Mouse (Mus musculus) embryonic fibroblast, embryonic 13.5 days (primary cell): ENCODE measurements at regions not wholly inside any gene's neighbourhood (a gene's known extent, or its start where the extent isn't known, plus 50 kb on each side); places are given as distances from the start of the nearest gene placed in this dataset.
A peak's percentile ranks its signal among the peaks of the same experiment; 100 is the strongest.

Experiments used
- H3K27ac ChIP-seq: 2 replicates; pipeline ENCODE4 v1.5.1; 2012; ENCODE audit warnings: low read length, control low read depth, inconsistent platforms; ENCODE audit not compliant: insufficient read depth
- H3K4me1 ChIP-seq: 2 replicates; pipeline ENCODE4 v1.6.1; 2011; ENCODE audit warnings: low read length; ENCODE audit not compliant: control insufficient read depth, insufficient read depth
- H3K4me3 ChIP-seq: 2 replicates; pipeline ENCODE4 v1.5.1; 2011; ENCODE audit warnings: mild to moderate bottlenecking, control low read depth, low read length; ENCODE audit not compliant: insufficient read depth
- CTCF ChIP-seq: IDR thresholded peaks from 2 replicates; pipeline ENCODE4 v1.5.1; 2011; ENCODE audit warnings: mild to moderate bottlenecking, control low read depth, low read length, moderate library complexity, borderline replicate concordance; ENCODE audit not compliant: insufficient read depth
- POLR2A ChIP-seq: IDR thresholded peaks from 2 replicates; pipeline ENCODE4 v1.6.1; 2011; ENCODE audit warnings: low read depth, mild to moderate bottlenecking, control low read depth, low read length, moderate library complexity

DNA sequence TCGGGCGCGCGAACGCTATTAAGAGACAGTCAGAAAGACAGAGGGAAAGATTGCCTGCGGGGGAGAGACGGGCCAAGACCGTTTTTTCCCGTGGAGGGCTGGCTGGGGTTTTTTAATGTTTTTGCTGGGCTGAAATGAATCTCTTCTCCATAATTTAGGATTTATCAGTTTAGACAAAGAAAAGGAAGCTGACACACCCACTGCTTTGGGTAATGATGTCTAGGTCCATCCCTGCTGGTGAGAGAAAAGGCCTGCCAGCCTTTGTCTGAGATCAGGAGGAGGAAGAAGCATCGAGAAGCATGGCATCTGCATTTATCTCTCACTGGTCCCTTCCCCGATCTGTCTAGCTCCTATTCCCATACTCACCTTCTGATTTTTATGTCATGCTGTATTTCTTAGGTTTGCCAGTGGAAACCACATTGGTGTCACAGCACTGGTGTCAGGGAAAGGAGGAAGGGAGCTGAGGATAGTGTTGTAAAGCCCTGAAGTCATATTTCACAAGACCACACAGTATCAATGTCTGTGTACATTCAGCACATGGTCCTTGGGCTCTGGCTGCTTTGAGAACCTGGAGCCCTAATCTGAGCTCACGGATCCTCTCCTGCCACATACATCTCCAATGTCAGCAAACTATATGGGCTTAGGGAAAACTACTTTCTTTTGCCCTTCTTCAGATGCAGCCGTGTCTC lies 138.3 kb downstream of the Zfp619 start:
- H3K27ac ChIP-seq = no peak overlapping the region
- no peak for TF ChIP-seq CTCF
- no peak for TF ChIP-seq POLR2A
- no peaks in the 10 kb centered on the region; the same call in 1 of the 2 replicates for H3K4me1 ChIP-seq
- H3K4me3 ChIP-seq = peak overlapping the region; percentile 38

DNA sequence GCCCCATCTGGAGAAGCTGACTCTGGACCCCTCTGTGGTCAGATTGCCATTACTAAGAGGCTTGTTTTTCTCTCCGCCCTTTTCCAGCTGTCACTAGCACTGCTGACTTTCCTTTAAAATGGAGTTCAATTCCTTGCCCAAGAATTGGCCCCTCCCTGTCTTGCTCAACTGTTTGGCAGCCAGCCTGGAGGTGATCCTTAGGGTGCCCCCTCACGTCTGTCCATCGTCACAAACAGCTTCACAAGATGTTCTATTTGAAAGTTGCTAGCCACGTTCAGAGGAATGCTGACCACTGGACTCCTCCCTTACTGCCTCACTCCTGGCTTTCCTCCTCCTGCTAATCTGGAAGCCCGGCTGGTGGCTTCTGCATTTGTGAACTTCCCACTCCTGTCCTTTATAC lies 142.0 kb downstream of the Zfp619 start:
- TF ChIP-seq CTCF (no peak), POLR2A (no peak)
- H3K4me3 ChIP-seq = no peak overlapping the region
- no peaks in the 10 kb centered on the region; the same call in 1 of the 2 replicates for H3K4me1 ChIP-seq
- H3K27ac ChIP-seq = no peak overlapping the region

DNA sequence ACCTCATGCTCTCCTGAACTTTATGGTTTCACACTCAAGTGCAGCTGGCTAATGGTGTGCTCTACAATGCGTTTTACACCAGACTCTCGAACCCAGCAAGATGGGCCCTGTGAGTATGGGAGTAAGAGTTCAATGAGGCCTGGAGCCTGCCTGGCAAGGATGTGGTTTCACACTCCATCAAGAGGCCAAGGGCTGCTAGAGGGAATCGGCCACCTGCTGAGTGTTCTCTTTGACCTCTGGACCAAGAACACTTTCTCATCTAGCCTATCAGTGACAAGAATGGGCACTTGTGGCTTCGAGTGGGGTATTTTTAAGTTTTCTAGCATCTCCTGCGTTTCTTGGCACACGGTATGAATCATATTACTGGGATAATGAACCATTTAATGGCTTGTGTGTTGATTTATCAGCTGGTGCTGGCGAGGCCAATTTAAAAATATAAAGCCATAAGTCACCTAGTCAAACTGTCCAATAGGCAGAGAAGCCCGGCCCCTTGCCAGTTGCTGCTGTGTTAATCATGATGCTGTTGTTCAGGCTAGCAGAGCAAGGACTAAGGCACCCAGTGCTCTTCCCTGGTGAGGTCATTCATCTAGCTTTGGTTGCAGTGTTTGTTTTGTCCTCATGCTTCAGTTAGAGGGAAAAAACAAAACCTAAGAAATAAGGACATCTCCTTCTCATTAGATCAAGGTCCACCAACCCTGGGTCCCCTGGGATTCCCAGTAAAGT lies 157.7 kb downstream of the Zfp619 start:
- TF ChIP-seq CTCF (no peak), POLR2A (no peak)
- Histone ChIP-seq H3K4me3 (no peak overlapping the region), H3K4me1 (no peaks in the 10 kb centered on the region), H3K27ac (no peak overlapping the region)

DNA sequence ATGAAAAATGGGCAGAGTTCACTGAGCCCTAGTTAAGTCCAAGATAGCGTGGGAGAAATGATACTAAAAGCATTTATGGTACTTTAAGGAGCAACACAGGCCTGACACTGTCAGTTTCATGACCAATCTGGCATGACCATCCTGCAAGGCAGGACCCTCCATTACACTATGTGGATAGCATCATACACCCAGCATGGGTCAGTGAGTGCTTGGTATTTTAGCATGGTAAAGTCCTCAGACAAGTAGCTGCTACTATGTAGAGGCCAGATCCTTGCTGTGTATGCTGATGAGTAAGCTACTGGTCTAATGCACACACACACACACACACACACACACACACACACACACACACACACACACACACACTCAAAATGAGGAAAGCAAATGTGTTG lies 158.3 kb downstream of the Zfp619 start:
- Histone ChIP-seq H3K4me1 (no peaks in the 10 kb centered on the region), H3K4me3 (no peak overlapping the region), H3K27ac (no peak overlapping the region)
- TF ChIP-seq CTCF = no peak

DNA sequence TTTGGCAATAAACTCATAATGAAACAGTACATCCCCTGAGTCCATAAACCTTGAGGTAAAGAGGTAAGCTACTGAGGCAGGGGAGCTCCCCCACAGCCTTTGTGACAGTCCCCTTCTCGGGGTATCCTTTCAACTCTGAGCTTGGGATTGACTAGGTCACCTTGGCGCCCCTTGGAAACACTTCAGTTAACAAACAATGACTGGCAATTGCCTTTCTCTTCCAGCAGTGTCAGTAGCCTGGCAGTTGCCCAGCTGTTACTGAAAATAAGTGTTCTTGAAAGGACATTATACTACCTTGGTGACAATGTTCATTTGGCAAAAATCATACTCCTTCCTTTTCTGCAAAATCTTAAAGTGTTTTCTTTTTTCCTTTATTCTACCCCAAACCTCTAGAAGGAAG lies 162.8 kb downstream of the Zfp619 start:
- Histone ChIP-seq H3K27ac (no peak overlapping the region), H3K4me3 (no peak overlapping the region), H3K4me1 (no peaks in the 10 kb centered on the region)
- TF ChIP-seq POLR2A = no peak
- TF ChIP-seq CTCF = no peak

DNA sequence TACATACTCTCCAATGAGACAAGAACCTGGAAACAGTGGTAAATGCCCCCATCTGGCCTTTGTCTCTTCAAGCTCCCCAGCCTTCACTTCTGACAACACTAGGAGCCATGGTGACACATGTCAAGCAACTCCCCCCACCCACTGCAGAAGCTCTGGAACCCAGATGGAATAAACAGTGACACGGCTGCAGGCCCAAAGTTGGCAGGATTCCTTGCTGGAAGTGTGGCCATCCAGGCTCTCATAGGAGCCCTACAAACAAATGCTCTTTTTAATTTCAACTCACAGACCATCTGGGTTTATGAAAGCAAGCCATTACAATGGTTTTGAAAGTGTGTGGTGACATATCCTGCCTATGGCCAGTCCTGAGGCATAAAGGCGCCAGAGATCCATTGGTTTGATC lies 179.0 kb downstream of the Zfp619 start:
- TF ChIP-seq POLR2A (no peak), CTCF (no peak)
- no peak overlapping the region for H3K4me3 ChIP-seq
- no peak overlapping the region for H3K27ac ChIP-seq
- H3K4me1 ChIP-seq = no peaks in the 10 kb centered on the region

DNA sequence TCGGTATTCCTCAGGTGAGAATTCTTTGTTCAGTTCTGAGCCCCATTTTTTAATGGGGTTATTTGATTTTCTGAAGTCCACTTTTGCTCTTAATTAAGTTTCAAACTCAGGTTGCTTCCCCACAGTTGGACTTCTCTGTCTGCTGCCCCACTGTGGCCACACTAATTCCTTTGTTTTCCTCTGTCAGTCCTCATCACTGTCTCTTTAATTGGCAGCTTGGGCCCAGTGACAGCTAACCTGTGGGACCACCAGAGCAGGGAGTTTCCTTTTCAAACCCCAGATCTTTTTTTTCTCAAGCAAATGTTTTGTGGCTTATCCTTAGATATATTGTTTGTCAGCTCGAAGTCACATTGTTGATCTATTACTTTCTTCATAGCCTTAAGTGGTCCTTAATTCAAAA lies 183.9 kb downstream of the Zfp619 start:
- Histone ChIP-seq H3K4me1 (no peaks in the 10 kb centered on the region), H3K27ac (no peak overlapping the region), H3K4me3 (no peak overlapping the region)
- no peak for TF ChIP-seq POLR2A
- TF ChIP-seq CTCF = no peak

DNA sequence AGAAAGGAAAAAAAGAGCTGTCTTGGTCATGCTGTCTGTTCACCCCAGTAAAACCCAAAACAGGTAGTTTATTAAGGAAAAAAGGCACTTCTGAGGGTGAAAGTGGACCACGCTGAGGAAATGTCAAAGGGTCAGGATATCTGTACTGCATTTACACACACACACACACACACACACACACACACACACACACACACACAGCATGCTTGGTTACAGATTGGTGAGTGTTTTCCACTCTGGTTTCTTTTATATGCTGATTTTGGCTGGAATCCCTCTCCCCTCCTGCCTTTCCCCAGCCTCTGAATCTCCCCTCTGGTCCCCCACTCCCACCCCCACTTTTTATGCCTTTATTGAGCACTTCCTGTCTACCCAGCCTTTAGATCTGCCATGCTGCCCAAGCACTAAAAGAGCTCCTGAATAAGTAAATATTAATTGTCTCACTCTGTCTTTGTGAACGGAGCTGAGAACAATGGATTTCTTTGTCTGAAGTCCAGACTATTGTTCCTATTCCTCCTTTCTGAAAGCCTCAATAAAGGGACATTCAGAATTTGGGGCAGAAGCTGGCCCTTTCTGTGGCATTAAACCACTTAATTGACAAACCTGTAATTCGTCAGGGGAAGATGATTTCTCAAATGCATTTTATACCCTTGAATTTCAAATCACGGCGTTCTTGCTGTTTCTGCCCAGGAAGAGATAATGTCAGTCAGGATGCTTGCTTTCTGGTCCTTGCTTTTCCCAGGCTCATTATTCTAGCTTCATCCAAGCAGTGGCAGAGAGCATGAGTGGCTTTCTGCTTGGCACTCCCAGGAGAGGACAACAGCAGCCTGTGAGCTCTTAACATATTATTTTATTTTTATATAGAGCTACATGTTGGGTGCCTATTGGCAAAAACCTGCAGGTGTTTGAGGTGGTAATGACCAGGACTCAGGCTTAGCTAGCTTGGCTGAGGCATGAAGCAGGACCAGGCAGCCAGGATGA lies 187.8 kb downstream of the Zfp619 start:
- Histone ChIP-seq H3K4me1 (no peaks in the 10 kb centered on the region), H3K27ac (no peak overlapping the region), H3K4me3 (no peak overlapping the region)
- TF ChIP-seq CTCF (no peak), POLR2A (no peak)

DNA sequence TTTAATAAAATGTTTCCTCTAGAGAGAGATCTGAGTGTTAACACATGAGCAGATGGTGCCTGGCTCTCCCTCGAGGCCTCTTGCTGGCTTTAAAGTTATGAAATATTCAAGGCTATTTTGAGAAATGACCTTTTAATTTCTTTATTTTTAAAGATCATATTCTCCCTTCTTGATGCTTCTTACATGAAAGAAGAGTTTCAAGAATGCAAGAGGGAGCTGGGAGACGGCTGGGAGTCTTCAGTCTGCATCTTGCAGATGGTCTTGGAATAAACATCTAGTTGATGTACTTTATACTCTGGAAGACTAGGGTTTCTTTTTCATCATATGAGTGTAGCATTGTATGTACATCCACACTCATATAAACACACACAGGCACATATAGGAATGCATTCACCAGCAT lies 189.0 kb downstream of the Zfp619 start:
- Histone ChIP-seq H3K4me3 (no peak overlapping the region), H3K27ac (no peak overlapping the region), H3K4me1 (no peaks in the 10 kb centered on the region)
- no peak for TF ChIP-seq CTCF
- TF ChIP-seq POLR2A = no peak
